ENCODE assay signal across 10 mouse cellular contexts in genomic region chr4:150937293-150938062, GRCm38 (mm10). TPM values are rescaled to one million over a fixed set of nuclear protein-coding genes. Genes with fewer than 3 reads are reported as not detected.
DNase-seq lines count a peak whose midpoint lies in the region; ATAC-seq lines count a peak whose summit lies in the region.
"Had no signal": no experiment of that assay in that cellular context is flagged by ENCODE, and none has a peak within 500 bp of the region (broad histone marks: within the 10 kb centered on the region; RNA-seq: fewer than 3 reads in every experiment).

No protein-coding gene starts in this region.

- ATAC-seq in heart, embryonic 11.5 days (replicated peaks; ENCODE audit: insufficient number of reproducible peaks, low FRiP score, low TSS enrichment) = no peak
- no peak for ATAC-seq in erythroblast, adult 5-6 weeks (replicated peaks; ENCODE audit: low FRiP score, poor library complexity, severe bottlenecking)

- no peak overlapping the region for H3K27ac ChIP-seq in heart, embryonic 11.5 days (ENCODE audit: low read depth, low read length)

- H3K9ac ChIP-seq in heart, embryonic 11.5 days (ENCODE audit: low read depth, low read length) = no peak overlapping the region

- H3K4me2 ChIP-seq in heart, embryonic 11.5 days = peak overlapping the region; percentile 41

- 65% methylated on average over 16 of the region's 16 CpGs for WGBS in heart, embryonic 11.5 days (ENCODE audit: insufficient replicate concordance)

- intact Hi-C loops in left cerebral cortex, postnatal 10 days (cut with DNase I) = no loop called here

- 0 out of 2 replicates have a peak, but pooled peaks cover 2% of the 10 kb centered on the region for H3K4me1 ChIP-seq in heart, embryonic 11.5 days (ENCODE audit: control insufficient read depth, insufficient read depth, low read length)

- H3K27me3 ChIP-seq in heart, embryonic 11.5 days (ENCODE audit: control insufficient read depth, insufficient read depth, low read length) = no peaks in the 10 kb centered on the region

- no peaks in the 10 kb centered on the region for H3K36me3 ChIP-seq in heart, embryonic 11.5 days (ENCODE audit: control insufficient read depth, insufficient read depth, low read length)

- H3K4me3 ChIP-seq in heart, embryonic 11.5 days (ENCODE audit: low read depth, low read length) = no peak overlapping the region

- no peaks in the 10 kb centered on the region for H3K9me3 ChIP-seq in heart, embryonic 11.5 days (replicated peaks; ENCODE audit: control insufficient read depth, low read length)

- DNase-seq in heart, adult 9 months (ENCODE audit: low spot score in 2 of 2) = no peak
- peak; percentile 27 to 61 for DNase-seq in thymus, adult 18-20 months
- DNase-seq in thymus, postnatal 0 days (ENCODE audit: low spot score) = no peak
- peak; percentile 35 to 58 for DNase-seq in frontal cortex, postnatal 36 days (ENCODE audit: low spot score in 2 of 2)
- peak; percentile 19 to 62 for DNase-seq in left cerebral cortex, postnatal 10 days (ENCODE audit: extremely low spot score in 1 of 2, low spot score in 2 of 2)
- DNase-seq in thymus, postnatal 14 days = peak; percentile 71

RNA-seq across cellular contexts. Expression of gene Tnfrsf9, which starts 23.1 kb away (rescaled TPM):
- polyA plus RNA-seq in heart, embryonic 11.5 days (2014; fragmentation: Nextera tagmentation; extraction: Ambion mirVana) = 0.11 and 0.29 TPM in 2 replicates
- 8.5 and 9.6 TPM in 2 replicates for polyA plus RNA-seq in thymus, postnatal 0 days (2015; fragmentation: Nextera tagmentation; extraction: Ambion mirVana)
- total RNA-seq in left cerebral cortex, postnatal 10 days (2021) = under 1 TPM; 0.36 to 0.47 TPM
- total RNA-seq in erythroblast, adult 5-6 weeks (2015; ENCODE audit: low replicate concordance) = not detected in 2 replicates
- not detected in 2 replicates for total RNA-seq in erythroblast, adult 5-6 weeks (2017; ENCODE audit: low replicate concordance)

RNA-seq across cellular contexts. Expression of gene Park7, which starts 23.2 kb away (rescaled TPM):
- polyA plus RNA-seq in heart, embryonic 11.5 days (2014; fragmentation: Nextera tagmentation; extraction: Ambion mirVana) = 360 and 371 TPM in 2 replicates
- polyA plus RNA-seq in thymus, postnatal 0 days (2015; fragmentation: Nextera tagmentation; extraction: Ambion mirVana) = 509 and 526 TPM in 2 replicates
- 100 to 1,000 TPM; 213 to 216 TPM for total RNA-seq in left cerebral cortex, postnatal 10 days (2021)
- 34.5 and 54.8 TPM in 2 replicates for total RNA-seq in erythroblast, adult 5-6 weeks (2015; ENCODE audit: low replicate concordance)
- total RNA-seq in erythroblast, adult 5-6 weeks (2017; ENCODE audit: low replicate concordance) = 63.8 and 70.5 TPM in 2 replicates

RNA-seq across cellular contexts. Expression of gene Uts2, which starts 59.4 kb away (rescaled TPM):
- polyA plus RNA-seq in heart, embryonic 11.5 days (2014; fragmentation: Nextera tagmentation; extraction: Ambion mirVana) = not detected in 2 replicates
- polyA plus RNA-seq in thymus, postnatal 0 days (2015; fragmentation: Nextera tagmentation; extraction: Ambion mirVana) = 0.47 TPM in 1 of 2 replicates, not detected in the other
- total RNA-seq in left cerebral cortex, postnatal 10 days (2021) = not detected
- total RNA-seq in erythroblast, adult 5-6 weeks (2015; ENCODE audit: low replicate concordance) = not detected in 2 replicates
- total RNA-seq in erythroblast, adult 5-6 weeks (2017; ENCODE audit: low replicate concordance) = not detected in 2 replicates
- total RNA-seq: neutrophil, adult 5-6 weeks had no signal
- polyA plus RNA-seq: gonadal fat pad, adult 2 months had no signal

Comparison
In these comparisons a context has a peak if more than half of its experiments do, and no peak if none do; other contexts are left out.
1. DNase-seq: peak in thymus, adult 18-20 months (2 of 2), frontal cortex, postnatal 36 days (2 of 2), left cerebral cortex, postnatal 10 days (2 of 2) and thymus, postnatal 14 days (single experiment); none in heart, adult 9 months (0 of 2) and thymus, postnatal 0 days (single experiment).